Mouse (Mus musculus): ENCODE measurements around the gene Glis1.

GRCm38 (mm10) chr4:107588637-107589036 lies 154.2 kb downstream of the Glis1 start:
- no peak for TF ChIP-seq HCFC1 (IDR thresholded peaks at IDR 0.05; ENCODE audit: borderline replicate concordance, insufficient read depth, low read length)
- no peak for TF ChIP-seq ZNF384 (IDR thresholded peaks at IDR 0.05; ENCODE audit: low read depth, low read length)
- TF ChIP-seq MAFK (IDR thresholded peaks at IDR 0.05; ENCODE audit: insufficient read depth, low read depth, low read length), result peak; percentile 92
- TF ChIP-seq ZC3H11A (IDR thresholded peaks at IDR 0.05; ENCODE audit: borderline replicate concordance, low read depth, low read length), result no peak

All from ES-E14 (cell line).